Mouse (Mus musculus) myocyte (in vitro differentiated cells): ENCODE measurements around the gene Masp2.

Experiments used
- E2F4 ChIP-seq: IDR thresholded peaks from one replicate; pipeline ENCODE4 v1.6.1; 2011; ENCODE audit warnings: mild to moderate bottlenecking, control low read depth, moderate library complexity; ENCODE audit not compliant: insufficient read depth
- MAX ChIP-seq: IDR thresholded peaks from one replicate; pipeline ENCODE4 v1.6.1; 2011; ENCODE audit warnings: low read depth, mild to moderate bottlenecking, control low read depth
- POLR2A ChIP-seq: IDR thresholded peaks from one replicate; pipeline ENCODE4 v1.6.1; 2011; ENCODE audit warnings: low read depth, mild to moderate bottlenecking, control low read depth, moderate library complexity; ENCODE audit not compliant: insufficient read length
- POLR2AphosphoS2 ChIP-seq: IDR thresholded peaks from one replicate; pipeline ENCODE4 v1.6.1; 2011; ENCODE audit warnings: low read depth, control low read depth; ENCODE audit not compliant: insufficient read length
- TCF12 ChIP-seq: IDR thresholded peaks from one replicate; pipeline ENCODE4 v1.6.1; 2011; ENCODE audit warnings: mild to moderate bottlenecking, control low read depth; ENCODE audit not compliant: poor library complexity, insufficient read depth, severe bottlenecking

- TF ChIP-seq MAX (no peak), POLR2AphosphoS2 (no peak), POLR2A (no peak), TCF12 (no peak), E2F4 (no peak)
These were observed 35.9 kb downstream of the Masp2 start for GRCm38 (mm10) chr4:148638302-148638701.
